Mouse (Mus musculus): ENCODE measurements at regions not wholly inside any gene's neighbourhood (a gene's known extent, or its start where the extent isn't known, plus 50 kb on each side); places are given as distances from the start of the nearest gene placed in this dataset.
"Not testable (repeated sequence)": the region's sequence is repeated elsewhere in the genome, so short reads cannot be mapped to it uniquely, and the experiment has no call there.

- WGBS: 78% methylated on average over 3 of the region's 3 CpGs
- H3K9me3 ChIP-seq (replicated peaks): no peaks in the 10 kb centered on the region
- H3K27ac ChIP-seq: no peak overlapping the region
- H3K27me3 ChIP-seq: no peaks in the 10 kb centered on the region
- no peak for ATAC-seq
- no peaks in the 10 kb centered on the region for H3K4me1 ChIP-seq
- no peaks in the 10 kb centered on the region for H3K36me3 ChIP-seq (ENCODE audit: poor library complexity, severe bottlenecking)
- no peak overlapping the region for H3K9ac ChIP-seq
- no peak overlapping the region for H3K4me3 ChIP-seq
- H3K4me2 ChIP-seq: no peak overlapping the region
Observed at GRCm38 (mm10) chr12:40958536-40958935, 65.4 kb upstream of the Immp2l start.

GRCm38 (mm10) chr12:40964996-40965395, 58.9 kb upstream of the Immp2l start:
- 17% methylated on average over 2 of the region's 2 CpGs for WGBS
- Histone ChIP-seq H3K9ac (no peak overlapping the region), H3K4me3 (no peak overlapping the region), H3K27me3 (no peaks in the 10 kb centered on the region), H3K4me2 (no peak overlapping the region), H3K27ac (no peak overlapping the region), H3K36me3 (ENCODE audit: poor library complexity, severe bottlenecking) (no peaks in the 10 kb centered on the region), H3K4me1 (no peaks in the 10 kb centered on the region), H3K9me3 (replicated peaks) (no peaks in the 10 kb centered on the region)
- no peak for ATAC-seq

- Histone ChIP-seq H3K9me3 (replicated peaks) (no peaks in the 10 kb centered on the region), H3K4me2 (no peak overlapping the region), H3K9ac (no peak overlapping the region), H3K4me1 (no peaks in the 10 kb centered on the region), H3K4me3 (no peak overlapping the region), H3K27me3 (no peaks in the 10 kb centered on the region), H3K36me3 (ENCODE audit: poor library complexity, severe bottlenecking) (no peaks in the 10 kb centered on the region), H3K27ac (no peak overlapping the region)
- WGBS: 90% methylated on average over 2 of the region's 2 CpGs
- no peak for ATAC-seq
Observed at GRCm38 (mm10) chr12:40966308-40966707, 57.6 kb upstream of the Immp2l start.

GRCm38 (mm10) chr12:40966723-40967122, 57.2 kb upstream of the Immp2l start:
- ATAC-seq: not testable (repeated sequence)
- WGBS: 95% methylated on average over 6 of the region's 6 CpGs

GRCm38 (mm10) chr12:40972844-40973243, 51.0 kb upstream of the Immp2l start:
- Histone ChIP-seq H3K36me3 (ENCODE audit: poor library complexity, severe bottlenecking) (no peaks in the 10 kb centered on the region), H3K4me1 (no peaks in the 10 kb centered on the region), H3K4me2 (no peak overlapping the region), H3K27me3 (no peaks in the 10 kb centered on the region), H3K27ac (no peak overlapping the region), H3K4me3 (no peak overlapping the region), H3K9ac (no peak overlapping the region), H3K9me3 (replicated peaks) (no peaks in the 10 kb centered on the region)
- ATAC-seq: no peak
- 81% methylated on average over 3 of the region's 3 CpGs for WGBS

More at GRCm38 (mm10) chr12:40966723-40967122, 57.2 kb upstream of the Immp2l start:
- H3K27ac ChIP-seq; H3K4me2 ChIP-seq; H3K4me3 ChIP-seq; H3K9me3 ChIP-seq (replicated peaks); H3K9ac ChIP-seq; H3K4me1 ChIP-seq; H3K27me3 ChIP-seq; H3K36me3 ChIP-seq (ENCODE audit: poor library complexity, severe bottlenecking): not testable (repeated sequence)
